In the genomic region with DNA sequence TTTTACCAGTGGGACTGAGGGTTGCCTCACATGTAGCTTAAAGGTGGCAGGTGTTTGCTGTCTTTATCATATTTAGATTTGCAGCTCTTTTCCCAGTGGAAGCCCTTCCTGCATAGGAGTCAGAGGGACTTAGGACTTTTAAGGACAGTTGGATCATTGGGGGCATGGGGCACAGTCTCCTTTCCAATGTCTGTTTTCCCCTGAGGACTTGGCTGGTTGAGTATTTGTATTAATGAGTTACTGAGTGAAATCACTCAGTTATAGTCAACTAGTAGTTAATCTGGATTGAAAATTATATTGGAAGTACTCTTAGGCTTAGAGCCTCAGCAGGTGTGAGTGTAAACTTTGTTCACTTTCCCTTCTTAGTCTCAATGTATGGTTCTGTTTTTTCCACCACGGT, we compare ENCODE assay signal across 12 mouse cellular contexts.
"Had no signal": no experiment of that assay in that cellular context is flagged by ENCODE, and none has a peak within 500 bp of the region (broad histone marks: within the 10 kb centered on the region; RNA-seq: fewer than 3 reads in every experiment).

No protein-coding gene starts in this region.

- H3K4me1 ChIP-seq: limb, embryonic 10.5 days; liver, embryonic 12.5 days; lung, embryonic 15.5 days; megakaryocyte, embryonic 14.5 days; midbrain, embryonic 12.5 days had no signal

- H3K9me3 ChIP-seq: limb, embryonic 10.5 days; liver, embryonic 12.5 days; lung, embryonic 15.5 days; megakaryocyte, embryonic 14.5 days; midbrain, embryonic 12.5 days had no signal

- DNase-seq: lung, postnatal 14 days; right cerebral cortex, adult 18-20 months; right cerebral cortex, postnatal 25 days; thymus, postnatal 4 days had no signal

- H3K9ac ChIP-seq: liver, embryonic 12.5 days; lung, embryonic 15.5 days; midbrain, embryonic 12.5 days had no signal

- ATAC-seq: hindbrain, embryonic 16.5 days; inflammation-experienced regulatory T-cells, adult 6 months; liver, embryonic 12.5 days had no signal

- H3K27ac ChIP-seq: limb, embryonic 10.5 days; liver, embryonic 12.5 days; lung, embryonic 15.5 days; macrophage; midbrain, embryonic 12.5 days had no signal

- H3K36me3 ChIP-seq: limb, embryonic 10.5 days; liver, embryonic 12.5 days; lung, embryonic 15.5 days; midbrain, embryonic 12.5 days had no signal

- H3K4me2 ChIP-seq: liver, embryonic 12.5 days; lung, embryonic 15.5 days; midbrain, embryonic 12.5 days had no signal

- H3K4me3 ChIP-seq: limb, embryonic 10.5 days; liver, embryonic 12.5 days; lung, embryonic 15.5 days; megakaryocyte, embryonic 14.5 days; midbrain, embryonic 12.5 days had no signal

- H3K27me3 ChIP-seq: liver, embryonic 12.5 days; lung, embryonic 15.5 days; megakaryocyte, embryonic 14.5 days; midbrain, embryonic 12.5 days had no signal
